Mouse (Mus musculus): ENCODE data around the gene Efhd2.

Efhd2 gene

GRCm38 (mm10) chr4:141874601-141875460, at the start of gene Efhd2:
Gene Efhd2, minus strand, starts transcription at chr4:141874920.
- DNase-seq, result peak; percentile 88

GRCm38 (mm10) chr4:141923961-141924360, 49.2 kb upstream of the Efhd2 start:
- DNase-seq, result no peak

GRCm38 (mm10) chr4:141920391-141920790, 45.7 kb upstream of the Efhd2 start:
- no peak for DNase-seq

GRCm38 (mm10) chr4:141917735-141918419, 43.2 kb upstream of the Efhd2 start:
- no peak for DNase-seq

- DNase-seq, result peak; percentile 74
Observed at GRCm38 (mm10) chr4:141914040-141914439, 39.3 kb upstream of the Efhd2 start.

GRCm38 (mm10) chr4:141913201-141913993, 38.7 kb upstream of the Efhd2 start:
- peak; percentile 74 for DNase-seq

GRCm38 (mm10) chr4:141904710-141905109, 30.0 kb upstream of the Efhd2 start:
- DNase-seq, result no peak

GRCm38 (mm10) chr4:141902479-141902858, 27.7 kb upstream of the Efhd2 start:
- DNase-seq, result no peak

GRCm38 (mm10) chr4:141901711-141902478, 27.2 kb upstream of the Efhd2 start:
- DNase-seq, result no peak

- DNase-seq, result no peak
Observed at GRCm38 (mm10) chr4:141900421-141900820, 25.7 kb upstream of the Efhd2 start.

GRCm38 (mm10) chr4:141899936-141900335, 25.2 kb upstream of the Efhd2 start:
- DNase-seq, result peak; percentile 48

GRCm38 (mm10) chr4:141898905-141899304, 24.2 kb upstream of the Efhd2 start:
- DNase-seq, result no peak

- DNase-seq, result no peak
Observed at GRCm38 (mm10) chr4:141897838-141898237, 23.1 kb upstream of the Efhd2 start.

GRCm38 (mm10) chr4:141897225-141897624, 22.5 kb upstream of the Efhd2 start:
- DNase-seq, result no peak

GRCm38 (mm10) chr4:141895772-141896171, 21.1 kb upstream of the Efhd2 start:
- peak; percentile 37 for DNase-seq

- no peak for DNase-seq
Observed at GRCm38 (mm10) chr4:141893157-141893784, 18.6 kb upstream of the Efhd2 start.

GRCm38 (mm10) chr4:141886385-141886968, 11.8 kb upstream of the Efhd2 start:
- no peak for DNase-seq

- DNase-seq, result no peak
Observed at GRCm38 (mm10) chr4:141885451-141885850, 10.7 kb upstream of the Efhd2 start.

- no peak for DNase-seq
Observed at GRCm38 (mm10) chr4:141882858-141883257, 8.1 kb upstream of the Efhd2 start.

GRCm38 (mm10) chr4:141881950-141882349, 7.2 kb upstream of the Efhd2 start:
- no peak for DNase-seq

- DNase-seq, result no peak
Observed at GRCm38 (mm10) chr4:141881289-141881914, 6.7 kb upstream of the Efhd2 start.
